In genomic region chr5:8995966-8996685, GRCm38 (mm10) we compare ENCODE assay signal across 8 mouse cellular contexts. TPM values are rescaled to one million over a fixed set of nuclear protein-coding genes. Genes with fewer than 3 reads are reported as not detected.
DNase-seq lines count a peak whose midpoint lies in the region; ATAC-seq and TF ChIP-seq lines count a peak whose summit lies in the region.

No protein-coding gene starts in this region.

- no peaks in the 10 kb centered on the region for H3K4me1 ChIP-seq in lung, embryonic 14.5 days (ENCODE audit: insufficient read depth)
- peaks cover 14% of the 10 kb centered on the region; the same call in 1 of the 2 replicates for H3K4me1 ChIP-seq in heart, embryonic 13.5 days
- peaks cover 5% of the 10 kb centered on the region; the same call in 1 of the 2 replicates for H3K4me1 ChIP-seq in limb, embryonic 15.5 days

- 14% methylated on average over 13 of the region's 13 CpGs for WGBS in lung, embryonic 14.5 days
- WGBS in heart, embryonic 13.5 days = 14% methylated on average over 13 of the region's 13 CpGs
- WGBS in limb, embryonic 15.5 days = 10% methylated on average over 13 of the region's 13 CpGs

- 0 out of 2 replicates have a peak overlapping the region, but pooled peaks have one; percentile 72 for H3K27ac ChIP-seq in lung, embryonic 14.5 days (ENCODE audit: low read depth)
- peak overlapping the region; percentile 82 for H3K27ac ChIP-seq in heart, embryonic 13.5 days (replicated peaks)
- peak overlapping the region; percentile 85 for H3K27ac ChIP-seq in limb, embryonic 15.5 days

- peak overlapping the region; percentile 73 for H3K9ac ChIP-seq in lung, embryonic 14.5 days
- H3K9ac ChIP-seq in heart, embryonic 13.5 days = peak overlapping the region; percentile 91
- peak overlapping the region; percentile 69 for H3K9ac ChIP-seq in limb, embryonic 15.5 days

- H3K4me2 ChIP-seq in lung, embryonic 14.5 days = peak overlapping the region; percentile 79
- H3K4me2 ChIP-seq in heart, embryonic 13.5 days = peak overlapping the region; percentile 75
- H3K4me2 ChIP-seq in limb, embryonic 15.5 days = peak overlapping the region; percentile 73

- ATAC-seq in lung, embryonic 14.5 days (ENCODE audit: insufficient read depth) = no peak
- ATAC-seq in heart, embryonic 13.5 days (ENCODE audit: extremely low read depth, insufficient number of reproducible peaks, low FRiP score, low TSS enrichment) = no peak
- no peak for ATAC-seq in limb, embryonic 15.5 days (ENCODE audit: insufficient number of reproducible peaks, low FRiP score, low TSS enrichment, low read depth)

- H3K36me3 ChIP-seq in lung, embryonic 14.5 days (ENCODE audit: insufficient read depth) = peaks cover 17% of the 10 kb centered on the region; the same call in 1 of the 2 replicates
- peaks cover 31% of the 10 kb centered on the region for H3K36me3 ChIP-seq in heart, embryonic 13.5 days
- peaks cover 11% of the 10 kb centered on the region; the same call in 1 of the 2 replicates for H3K36me3 ChIP-seq in limb, embryonic 15.5 days

- no peaks in the 10 kb centered on the region for H3K27me3 ChIP-seq in lung, embryonic 14.5 days (ENCODE audit: insufficient read depth, low read length)
- no peaks in the 10 kb centered on the region for H3K27me3 ChIP-seq in heart, embryonic 13.5 days (replicated peaks)
- no peaks in the 10 kb centered on the region for H3K27me3 ChIP-seq in limb, embryonic 15.5 days

- no peaks in the 10 kb centered on the region for H3K9me3 ChIP-seq in lung, embryonic 14.5 days (ENCODE audit: low read depth, low read length)
- H3K9me3 ChIP-seq in heart, embryonic 13.5 days = no peaks in the 10 kb centered on the region
- H3K9me3 ChIP-seq in limb, embryonic 15.5 days = no peaks in the 10 kb centered on the region

- TF ChIP-seq POLR2A in brain, embryonic 14.5 days (IDR thresholded peaks at IDR 0.05; ENCODE audit: borderline replicate concordance, extremely low read depth, insufficient read depth, insufficient read length, poor library complexity, severe bottlenecking) = no peak

- peak overlapping the region; percentile 68 for H3K4me3 ChIP-seq in lung, embryonic 14.5 days (ENCODE audit: low read depth, low read length)
- H3K4me3 ChIP-seq in heart, embryonic 13.5 days = peak overlapping the region; percentile 86
- H3K4me3 ChIP-seq in limb, embryonic 15.5 days = peak overlapping the region; percentile 71

- intact Hi-C loops in gastrocnemius, postnatal 36 days (cut with DNase I) = loop anchor here (5.0 kb wide), 1 partner anchor 106 kb away; the partner anchor contains the start of gene Tmem243

- DNase-seq in lung, embryonic 14.5 days = peak; percentile 34
- no peak for DNase-seq in lung, postnatal 10 days
- DNase-seq in brain, embryonic 14.5 days (ENCODE audit: low read depth) = peak; percentile 32
- DNase-seq in retina, embryonic 14.5 days (ENCODE audit: low spot score) = peak; percentile 57
- no peak for DNase-seq in gastrocnemius, postnatal 36 days
- DNase-seq in left cerebral cortex, adult 9 months (ENCODE audit: low spot score in 2 of 2) = no peak

- no peak for TF ChIP-seq CTCF in lung, embryonic 14.5 days (IDR thresholded peaks at IDR 0.05; ENCODE audit: low read depth)
- no peak for TF ChIP-seq CTCF in brain, embryonic 14.5 days (IDR thresholded peaks at IDR 0.05; ENCODE audit: borderline replicate concordance, extremely low read depth, insufficient read depth, insufficient read length)

RNA-seq across cellular contexts. Expression of gene Crot, which starts 1.0 kb away (rescaled TPM):
- 32.3 and 32.9 TPM in 2 replicates for polyA plus RNA-seq in lung, embryonic 14.5 days (2014; fragmentation: Nextera tagmentation; extraction: Ambion mirVana)
- polyA plus RNA-seq in brain, embryonic 14.5 days (2012; rRNA removed) = 12.8 and 13.7 TPM in 2 replicates
- 27.3 and 30.2 TPM in 2 replicates for polyA plus RNA-seq in heart, embryonic 13.5 days (2015; fragmentation: Nextera tagmentation; extraction: Ambion mirVana)
- polyA plus RNA-seq in limb, embryonic 15.5 days (2015; fragmentation: Nextera tagmentation; extraction: Ambion mirVana) = 38.8 and 38.9 TPM in 2 replicates
- total RNA-seq in gastrocnemius, postnatal 36 days (2021) = 10 to 100 TPM; 25.2 to 27.8 TPM

Comparison
In these comparisons a context has a peak if more than half of its experiments do, and no peak if none do; other contexts are left out.
1. DNase-seq: peak in lung, embryonic 14.5 days (single experiment), brain, embryonic 14.5 days (single experiment) and retina, embryonic 14.5 days (single experiment); none in lung, postnatal 10 days (single experiment), gastrocnemius, postnatal 36 days (0 of 2) and left cerebral cortex, adult 9 months (0 of 2).
2. Peak in every context shown above with its lines, with median percentiles within 50 percentile points of each other: H3K27ac ChIP-seq, H3K4me2 ChIP-seq, H3K4me3 ChIP-seq and H3K9ac ChIP-seq.